Mouse (Mus musculus): ENCODE measurements around the gene Ostm1. TPM values are rescaled to one million over a fixed set of nuclear protein-coding genes. Genes with fewer than 3 reads are reported as not detected.

Ostm1 gene
- polyA plus RNA-seq, 1 experiment from 2014 or later = 27.1 TPM

DNA sequence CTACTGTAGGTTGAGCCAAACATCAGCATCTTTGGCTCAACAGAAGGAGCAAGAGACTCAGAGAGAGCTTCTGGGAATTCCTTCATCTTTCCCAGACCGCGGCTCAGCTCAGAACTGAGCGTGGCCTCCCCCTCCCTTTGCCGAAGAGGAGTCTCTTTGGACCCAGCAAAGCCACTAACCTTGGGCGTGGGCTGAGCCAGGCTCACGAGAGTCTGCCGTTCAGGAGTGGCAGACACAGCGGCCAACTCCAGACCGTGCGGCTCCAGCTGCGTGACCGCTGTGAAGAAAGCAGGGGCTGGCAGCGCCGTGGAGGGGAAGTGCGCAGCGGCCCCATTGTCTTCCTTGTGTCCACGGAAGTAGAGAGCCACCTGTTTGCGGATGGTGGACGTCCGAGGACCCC lies 11.1 kb upstream of the Ostm1 start:
- no peaks in the 10 kb centered on the region for H3K36me3 ChIP-seq (ENCODE audit: control insufficient read depth, insufficient read depth, low read length)
- H3K4me1 ChIP-seq (ENCODE audit: control insufficient read depth, insufficient read depth, low read length) = no peaks in the 10 kb centered on the region
- H3K9me3 ChIP-seq (replicated peaks; ENCODE audit: control insufficient read depth, low read length) = no peaks in the 10 kb centered on the region
- WGBS (ENCODE audit: insufficient replicate concordance) = 2% methylated on average over 20 of the region's 20 CpGs
- ATAC-seq (replicated peaks; ENCODE audit: insufficient number of reproducible peaks, low FRiP score, low TSS enrichment) = no peak
- H3K4me3 ChIP-seq (ENCODE audit: low read depth, low read length) = no peak overlapping the region
- H3K4me2 ChIP-seq = 0 out of 2 replicates have a peak overlapping the region, but pooled peaks have one; percentile 4
- no peak overlapping the region for H3K27ac ChIP-seq (ENCODE audit: low read depth, low read length)
- peaks cover 90% of the 10 kb centered on the region for H3K27me3 ChIP-seq (ENCODE audit: control insufficient read depth, insufficient read depth, low read length)
- no peak overlapping the region for H3K9ac ChIP-seq (ENCODE audit: low read depth, low read length)

DNA sequence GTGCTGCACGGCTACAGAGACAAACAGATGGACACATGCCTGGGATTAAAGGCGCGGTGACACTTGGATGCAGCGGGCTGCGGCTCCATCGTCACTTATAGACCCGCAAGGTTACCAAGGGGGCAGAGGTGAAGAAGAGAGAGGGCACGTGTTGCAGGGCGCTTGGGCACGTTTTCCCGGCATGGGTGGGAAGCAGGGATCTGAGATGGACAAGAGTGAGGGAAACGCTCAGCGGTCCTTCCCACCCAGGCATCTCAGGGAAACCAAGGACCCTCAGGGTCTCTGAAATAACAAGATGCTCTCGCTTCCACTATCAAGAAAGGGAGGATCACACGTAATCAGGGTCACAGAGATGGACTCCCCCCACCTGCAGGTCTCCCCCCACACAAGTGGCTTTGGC lies 10.7 kb upstream of the Ostm1 start:
- no peak overlapping the region for H3K9ac ChIP-seq (ENCODE audit: low read depth, low read length)
- no peaks in the 10 kb centered on the region for H3K9me3 ChIP-seq (replicated peaks; ENCODE audit: control insufficient read depth, low read length)
- 0 out of 2 replicates have a peak overlapping the region, but pooled peaks have one; percentile 4 for H3K4me2 ChIP-seq
- H3K36me3 ChIP-seq (ENCODE audit: control insufficient read depth, insufficient read depth, low read length) = no peaks in the 10 kb centered on the region
- no peak overlapping the region for H3K27ac ChIP-seq (ENCODE audit: low read depth, low read length)
- 3% methylated on average over 15 of the region's 15 CpGs for WGBS (ENCODE audit: insufficient replicate concordance)
- H3K4me1 ChIP-seq (ENCODE audit: control insufficient read depth, insufficient read depth, low read length) = no peaks in the 10 kb centered on the region
- ATAC-seq (replicated peaks; ENCODE audit: insufficient number of reproducible peaks, low FRiP score, low TSS enrichment) = no peak
- H3K4me3 ChIP-seq (ENCODE audit: low read depth, low read length) = no peak overlapping the region
- H3K27me3 ChIP-seq (ENCODE audit: control insufficient read depth, insufficient read depth, low read length) = peaks cover 92% of the 10 kb centered on the region

DNA sequence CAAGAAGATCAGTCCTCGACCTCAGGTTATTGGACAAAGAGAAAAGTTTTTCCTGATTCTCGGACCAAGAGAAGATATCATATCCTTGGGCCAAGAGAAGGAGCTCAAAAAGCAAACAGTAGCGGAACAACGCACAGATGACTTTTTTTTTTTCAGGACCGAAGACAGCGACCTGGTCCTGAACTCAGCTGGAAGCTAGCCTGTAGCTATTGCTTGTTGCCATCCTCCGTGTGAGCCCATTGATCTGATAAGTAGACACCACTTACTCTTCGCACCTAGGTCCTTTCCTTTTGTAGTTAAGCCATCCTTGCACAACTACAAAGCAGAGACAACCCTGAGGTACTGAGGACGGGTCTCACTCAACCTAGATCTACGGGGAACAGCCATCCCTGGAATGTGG lies 9.0 kb upstream of the Ostm1 start:
- Histone ChIP-seq H3K36me3 (ENCODE audit: control insufficient read depth, insufficient read depth, low read length) (no peaks in the 10 kb centered on the region), H3K4me2 (no peak overlapping the region), H3K4me3 (ENCODE audit: low read depth, low read length) (no peak overlapping the region), H3K27ac (ENCODE audit: low read depth, low read length) (no peak overlapping the region), H3K9ac (ENCODE audit: low read depth, low read length) (no peak overlapping the region), H3K4me1 (ENCODE audit: control insufficient read depth, insufficient read depth, low read length) (peaks cover 4% of the 10 kb centered on the region; the same call in 1 of the 2 replicates), H3K27me3 (ENCODE audit: control insufficient read depth, insufficient read depth, low read length) (peaks cover 94% of the 10 kb centered on the region), H3K9me3 (replicated peaks; ENCODE audit: control insufficient read depth, low read length) (no peaks in the 10 kb centered on the region)
- ATAC-seq (replicated peaks; ENCODE audit: insufficient number of reproducible peaks, low FRiP score, low TSS enrichment) = no peak
- 4% methylated on average over 10 of the region's 10 CpGs for WGBS (ENCODE audit: insufficient replicate concordance)

- H3K4me2 ChIP-seq = no peak overlapping the region
- H3K36me3 ChIP-seq (ENCODE audit: control insufficient read depth, insufficient read depth, low read length) = no peaks in the 10 kb centered on the region
- no peak for ATAC-seq (replicated peaks; ENCODE audit: insufficient number of reproducible peaks, low FRiP score, low TSS enrichment)
- peaks cover 95% of the 10 kb centered on the region for H3K27me3 ChIP-seq (ENCODE audit: control insufficient read depth, insufficient read depth, low read length)
- H3K4me3 ChIP-seq (ENCODE audit: low read depth, low read length) = no peak overlapping the region
- WGBS (ENCODE audit: insufficient replicate concordance) = 2% methylated on average over 15 of the region's 15 CpGs
- H3K4me1 ChIP-seq (ENCODE audit: control insufficient read depth, insufficient read depth, low read length) = peaks cover 12% of the 10 kb centered on the region
- H3K9ac ChIP-seq (ENCODE audit: low read depth, low read length) = no peak overlapping the region
- no peaks in the 10 kb centered on the region for H3K9me3 ChIP-seq (replicated peaks; ENCODE audit: control insufficient read depth, low read length)
- H3K27ac ChIP-seq (ENCODE audit: low read depth, low read length) = no peak overlapping the region
Observed at GRCm38 (mm10) chr10:42577525-42578280, 5.9 kb upstream of the Ostm1 start.

DNA sequence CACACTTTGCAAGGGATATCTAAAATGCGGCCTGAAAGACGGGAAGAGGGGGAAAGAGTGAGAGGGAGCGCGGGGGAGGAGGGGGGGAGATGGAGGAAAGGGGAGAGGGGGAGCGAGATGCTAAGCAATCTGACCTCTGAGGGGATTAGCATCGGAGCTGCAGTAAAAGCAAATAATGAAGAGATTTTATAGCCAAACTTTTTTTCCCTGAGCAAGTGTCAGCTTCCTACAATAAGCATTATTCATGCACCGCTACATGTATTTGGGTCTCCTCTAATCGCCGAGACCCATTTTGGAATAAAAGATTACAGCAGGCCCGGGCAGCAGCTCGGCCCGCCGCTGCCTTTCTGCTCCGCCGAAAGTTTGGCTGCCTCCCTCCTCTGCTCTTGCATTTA lies 5.3 kb upstream of the Ostm1 start:
- no peak overlapping the region for H3K27ac ChIP-seq (ENCODE audit: low read depth, low read length)
- H3K9ac ChIP-seq (ENCODE audit: low read depth, low read length) = no peak overlapping the region
- H3K36me3 ChIP-seq (ENCODE audit: control insufficient read depth, insufficient read depth, low read length) = no peaks in the 10 kb centered on the region
- no peak overlapping the region for H3K4me3 ChIP-seq (ENCODE audit: low read depth, low read length)
- peaks cover 95% of the 10 kb centered on the region for H3K27me3 ChIP-seq (ENCODE audit: control insufficient read depth, insufficient read depth, low read length)
- H3K9me3 ChIP-seq (replicated peaks; ENCODE audit: control insufficient read depth, low read length) = no peaks in the 10 kb centered on the region
- H3K4me2 ChIP-seq = no peak overlapping the region
- H3K4me1 ChIP-seq (ENCODE audit: control insufficient read depth, insufficient read depth, low read length) = peaks cover 17% of the 10 kb centered on the region
- WGBS (ENCODE audit: insufficient replicate concordance) = under 1% methylated on average over 15 of the region's 15 CpGs
- no peak for ATAC-seq (replicated peaks; ENCODE audit: insufficient number of reproducible peaks, low FRiP score, low TSS enrichment)

DNA sequence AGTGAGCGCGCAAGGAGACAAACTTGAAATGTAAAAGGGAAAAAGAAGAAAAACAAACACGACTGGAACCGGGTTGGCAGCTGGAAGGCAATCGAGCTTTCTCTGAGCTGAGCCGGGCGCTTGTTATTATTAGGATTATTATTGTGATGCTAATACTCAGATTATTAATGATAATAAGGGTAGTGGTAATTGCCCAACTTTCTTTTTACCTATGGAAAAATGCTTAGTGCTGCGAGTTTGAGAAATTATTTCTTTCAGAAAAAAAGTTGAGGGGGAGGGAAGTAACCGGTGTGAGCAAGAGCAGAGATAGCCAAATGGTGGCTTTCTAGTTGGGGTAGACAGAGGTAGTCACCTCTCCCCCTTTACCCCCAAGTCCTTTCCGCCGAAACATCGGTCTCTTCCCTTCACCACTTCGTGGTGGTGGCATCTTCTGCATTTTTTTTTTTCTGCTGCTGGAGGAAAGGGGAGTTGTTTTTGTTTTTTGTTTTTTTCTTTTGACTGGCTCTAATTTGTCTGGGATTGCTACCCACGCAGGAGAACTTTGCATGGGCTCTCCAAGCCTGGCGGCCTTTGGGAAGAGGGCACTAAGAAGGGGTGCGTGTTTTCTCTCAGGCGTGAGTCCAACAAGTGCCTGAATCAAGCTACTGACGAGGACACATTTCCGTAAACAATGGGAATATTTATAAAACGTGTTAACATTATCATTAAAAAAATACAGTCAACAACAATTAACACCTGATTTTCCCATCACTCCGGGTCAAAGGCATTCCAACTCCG lies 4.7 kb upstream of the Ostm1 start:
- Histone ChIP-seq H3K9ac (ENCODE audit: low read depth, low read length) (no peak overlapping the region), H3K27me3 (ENCODE audit: control insufficient read depth, insufficient read depth, low read length) (peaks cover 95% of the 10 kb centered on the region), H3K4me2 (peak overlapping the region; percentile 51), H3K36me3 (ENCODE audit: control insufficient read depth, insufficient read depth, low read length) (no peaks in the 10 kb centered on the region), H3K9me3 (replicated peaks; ENCODE audit: control insufficient read depth, low read length) (no peaks in the 10 kb centered on the region), H3K27ac (ENCODE audit: low read depth, low read length) (no peak overlapping the region), H3K4me1 (ENCODE audit: control insufficient read depth, insufficient read depth, low read length) (peaks cover 18% of the 10 kb centered on the region), H3K4me3 (ENCODE audit: low read depth, low read length) (peak overlapping the region; percentile 28)
- ATAC-seq (replicated peaks; ENCODE audit: insufficient number of reproducible peaks, low FRiP score, low TSS enrichment) = no peak
- under 1% methylated on average over 22 of the region's 22 CpGs for WGBS (ENCODE audit: insufficient replicate concordance)

DNA sequence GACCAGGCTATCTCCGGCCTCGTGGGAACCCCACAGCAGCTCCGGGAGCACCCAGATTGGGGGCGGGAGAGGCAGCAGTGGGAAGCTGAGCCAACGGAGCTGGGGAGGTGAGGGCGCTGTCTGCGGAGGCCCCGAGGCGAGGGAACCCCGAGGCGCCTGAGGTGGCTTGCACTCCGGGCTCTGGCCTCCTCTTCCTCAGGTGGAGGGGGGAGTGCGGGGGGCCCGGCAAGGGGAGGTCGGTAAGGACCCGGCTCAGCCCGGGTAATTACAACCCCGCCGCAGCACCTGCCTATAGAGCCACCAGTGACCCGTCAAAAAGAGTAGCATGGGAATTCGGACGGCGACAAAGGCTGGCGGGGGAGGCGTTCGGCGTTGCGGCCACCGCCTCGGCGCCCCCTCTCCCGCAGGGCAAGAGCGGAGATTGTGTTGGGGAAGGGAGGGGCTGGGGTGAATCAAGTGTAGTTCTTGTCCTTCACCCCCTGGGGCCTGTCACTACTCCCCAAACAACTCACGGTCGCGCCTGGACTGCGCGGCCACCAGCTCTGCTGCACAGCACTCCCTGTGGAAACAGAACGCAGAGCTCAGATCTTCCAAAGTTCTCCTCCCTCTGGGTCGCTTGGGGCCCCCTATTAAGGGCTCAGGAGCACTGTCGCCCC lies 4.0 kb upstream of the Ostm1 start:
- peak overlapping the region; percentile 51 for H3K4me2 ChIP-seq
- ATAC-seq (replicated peaks; ENCODE audit: insufficient number of reproducible peaks, low FRiP score, low TSS enrichment) = peak; percentile 43; the same call in 1 of the 2 replicates
- WGBS (ENCODE audit: insufficient replicate concordance) = under 1% methylated on average over 40 of the region's 41 CpGs
- H3K27me3 ChIP-seq (ENCODE audit: control insufficient read depth, insufficient read depth, low read length) = peaks cover 95% of the 10 kb centered on the region
- H3K36me3 ChIP-seq (ENCODE audit: control insufficient read depth, insufficient read depth, low read length) = no peaks in the 10 kb centered on the region
- no peak overlapping the region for H3K27ac ChIP-seq (ENCODE audit: low read depth, low read length)
- no peak overlapping the region for H3K9ac ChIP-seq (ENCODE audit: low read depth, low read length)
- H3K9me3 ChIP-seq (replicated peaks; ENCODE audit: control insufficient read depth, low read length) = no peaks in the 10 kb centered on the region
- peaks cover 23% of the 10 kb centered on the region for H3K4me1 ChIP-seq (ENCODE audit: control insufficient read depth, insufficient read depth, low read length)
- H3K4me3 ChIP-seq (ENCODE audit: low read depth, low read length) = peak overlapping the region; percentile 28

- no peak for ATAC-seq (replicated peaks; ENCODE audit: insufficient number of reproducible peaks, low FRiP score, low TSS enrichment)
- H3K4me2 ChIP-seq = peak overlapping the region; percentile 51
- 2% methylated on average over 29 of the region's 29 CpGs for WGBS (ENCODE audit: insufficient replicate concordance)
Observed at GRCm38 (mm10) chr10:42580131-42580950, 3.3 kb upstream of the Ostm1 start.

More at GRCm38 (mm10) chr10:42580131-42580950, 3.3 kb upstream of the Ostm1 start:
- no peak overlapping the region for H3K9ac ChIP-seq (ENCODE audit: low read depth, low read length)
- peaks cover 23% of the 10 kb centered on the region for H3K4me1 ChIP-seq (ENCODE audit: control insufficient read depth, insufficient read depth, low read length)
- H3K27me3 ChIP-seq (ENCODE audit: control insufficient read depth, insufficient read depth, low read length) = peaks cover 95% of the 10 kb centered on the region
- H3K36me3 ChIP-seq (ENCODE audit: control insufficient read depth, insufficient read depth, low read length) = no peaks in the 10 kb centered on the region
- peak overlapping the region; percentile 28 for H3K4me3 ChIP-seq (ENCODE audit: low read depth, low read length)
- H3K27ac ChIP-seq (ENCODE audit: low read depth, low read length) = no peak overlapping the region
- no peaks in the 10 kb centered on the region for H3K9me3 ChIP-seq (replicated peaks; ENCODE audit: control insufficient read depth, low read length)
